Mouse (Mus musculus) liver, embryonic 14 days (tissue): ENCODE data around the gene Pex11a. TPM values are rescaled to one million over a fixed set of nuclear protein-coding genes. Genes with fewer than 3 reads are reported as not detected.

Source experiments
- polyA plus RNA-seq: library from polyadenylated mRNA; depleted of rRNA; stranded (reverse); fragments of >200 nt; gene quantifications from 2 replicates; pipeline ENCODE4 v1.2.3, GENCODE M21; 2012; rRNA removed

The Pex11a gene
- polyA plus RNA-seq, result 0.97 and 1.1 TPM in 2 replicates

GRCm38 (mm10) chr7:79742659-79743536, at the start of gene Pex11a, which contains the start of gene Wdr93:
TSS of gene Pex11a (minus strand) at chr7:79743131.
TSS of gene Wdr93 (plus strand) at chr7:79743163.

GRCm38 (mm10) chr7:79732622-79733021, 10.3 kb downstream of the Pex11a start, which contains the start of gene Plin1:
TSS of gene Plin1 (minus strand) at chr7:79732903.

GRCm38 (mm10) chr7:79715187-79715981, 27.5 kb downstream of the Pex11a start, which contains the start of gene Kif7:
TSS of gene Kif7 (minus strand) at chr7:79715720.

Other genes with a start within 250 kb of the Pex11a start
- gene Rhcg, start 125.5 kb downstream of the Pex11a start, polyA plus RNA-seq, result 0.03 and 0.06 TPM in 2 replicates
- 3.7 and 4.3 TPM in 2 replicates for gene Ticrr, start 82.9 kb downstream of the Pex11a start, polyA plus RNA-seq
- gene Kif7, start 27.4 kb downstream of the Pex11a start, polyA plus RNA-seq, result 0.46 and 0.51 TPM in 2 replicates
- not detected in 2 replicates for gene Plin1, start 10.2 kb downstream of the Pex11a start, polyA plus RNA-seq
- 0.02 and 0.03 TPM in 2 replicates for gene Wdr93, start within 50 bp of the Pex11a start, polyA plus RNA-seq
- gene Mesp1, start 50.7 kb upstream of the Pex11a start, polyA plus RNA-seq, result 0.02 TPM in 1 of 2 replicates, not detected in the other
- 0.03 TPM in 2 replicates for gene Mesp2, start 67.6 kb upstream of the Pex11a start, polyA plus RNA-seq
- 16.2 and 17.8 TPM in 2 replicates for gene Anpep, start 117.9 kb upstream of the Pex11a start, polyA plus RNA-seq
- gene Ap3s2, start 177.5 kb upstream of the Pex11a start, polyA plus RNA-seq, result 5.5 and 6.2 TPM in 2 replicates
- 1.8 and 2.3 TPM in 2 replicates for gene Arpin, start 192.2 kb upstream of the Pex11a start, polyA plus RNA-seq